ENCODE assay signal across 11 mouse cellular contexts in the genomic region with DNA sequence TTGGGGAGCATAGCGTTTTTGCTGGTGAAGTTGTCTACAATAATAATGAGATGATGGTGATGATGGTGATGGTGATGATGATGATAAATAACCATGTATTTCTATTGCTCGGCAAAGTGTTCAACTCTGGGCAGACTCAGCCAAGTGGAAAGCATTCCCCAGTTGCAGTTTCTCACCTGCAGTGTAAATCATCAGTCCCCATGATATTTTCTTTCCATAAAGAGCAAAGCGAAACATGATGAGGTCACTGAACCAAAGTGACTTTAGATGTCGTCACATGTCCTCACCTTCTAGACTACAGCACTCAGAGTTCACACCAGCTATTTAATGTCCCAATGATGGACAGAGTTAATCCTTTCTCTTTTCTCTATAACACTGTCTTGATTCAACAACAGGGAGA.
DNase-seq lines count a peak whose midpoint lies in the region; ATAC-seq lines count a peak whose summit lies in the region.
"Had no signal": no experiment of that assay in that cellular context is flagged by ENCODE, and none has a peak within 500 bp of the region (broad histone marks: within the 10 kb centered on the region; RNA-seq: fewer than 3 reads in every experiment).

No protein-coding gene starts in this region.

- H3K27ac ChIP-seq in heart, embryonic 14.5 days (replicated peaks in 1 of 2; ENCODE audit: control insufficient read depth in 1 of 2, insufficient read depth in 1 of 2, low read depth in 2 of 2, low read length in 2 of 2) = no peak overlapping the region
- H3K27ac ChIP-seq in embryonic facial prominence, embryonic 10.5 days (replicated peaks) = no peak overlapping the region
- H3K27ac ChIP-seq in hindbrain, embryonic 10.5 days = no peak overlapping the region
- no peak overlapping the region for H3K27ac ChIP-seq in midbrain, embryonic 13.5 days

- peak overlapping the region; percentile 63 to 69; a peak in 3 of 4 replicates for H3K4me3 ChIP-seq in heart, embryonic 14.5 days (ENCODE audit: control insufficient read depth in 1 of 2, insufficient read depth in 1 of 2, low read depth in 1 of 2, low read length in 2 of 2)
- H3K4me3 ChIP-seq in embryonic facial prominence, embryonic 10.5 days = peak overlapping the region; percentile 61
- H3K4me3 ChIP-seq in hindbrain, embryonic 10.5 days = peak overlapping the region; percentile 71
- H3K4me3 ChIP-seq in midbrain, embryonic 13.5 days (replicated peaks) = peak overlapping the region; percentile 66

- intact Hi-C loops in heart, postnatal 14 days (cut with DNase I) = loop anchor here (1.0 to 5.0 kb wide), 2 partner anchors 10 to 100 kb away; no protein-coding TSS in a partner anchor

- DNase-seq in heart, postnatal 14 days = no peak
- DNase-seq in embryonic facial prominence, embryonic 10.5 days (ENCODE audit: low spot score) = no peak
- DNase-seq in hindbrain, embryonic 10.5 days (ENCODE audit: low spot score) = no peak
- DNase-seq in urinary bladder, postnatal 25 days (ENCODE audit: low spot score) = no peak
- DNase-seq in thymus, postnatal 10 days (ENCODE audit: low spot score in 2 of 2) = no peak
- DNase-seq in yolk sac, embryonic 10.5 days (ENCODE audit: low spot score) = no peak
- DNase-seq: adrenal gland, adult 8-10 months; kidney, postnatal 4 days; thymus, adult 18-20 months had no signal

- no peaks in the 10 kb centered on the region for H3K27me3 ChIP-seq in heart, embryonic 14.5 days (ENCODE audit: control insufficient read depth, insufficient read depth, low read length)
- peaks cover 13% of the 10 kb centered on the region; the same call in 1 of the 2 replicates for H3K27me3 ChIP-seq in embryonic facial prominence, embryonic 10.5 days (replicated peaks; ENCODE audit: low read depth, poor library complexity, severe bottlenecking)
- H3K27me3 ChIP-seq in hindbrain, embryonic 10.5 days (ENCODE audit: insufficient read depth, poor library complexity, severe bottlenecking) = peaks cover 13% of the 10 kb centered on the region; the same call in 1 of the 2 replicates
- H3K27me3 ChIP-seq in midbrain, embryonic 13.5 days = no peaks in the 10 kb centered on the region; the same call in 1 of the 2 replicates

- 69% methylated on average over 4 of the region's 4 CpGs for WGBS in heart, embryonic 14.5 days
- WGBS in embryonic facial prominence, embryonic 10.5 days = 85% methylated on average over 4 of the region's 4 CpGs
- 78% methylated on average over 4 of the region's 4 CpGs for WGBS in hindbrain, embryonic 10.5 days
- 63% methylated on average over 4 of the region's 4 CpGs for WGBS in midbrain, embryonic 13.5 days

- H3K9ac ChIP-seq in heart, embryonic 14.5 days (ENCODE audit: low read length) = peak overlapping the region; percentile 82
- H3K9ac ChIP-seq in midbrain, embryonic 13.5 days (replicated peaks) = peak overlapping the region; percentile 73

- H3K9me3 ChIP-seq in heart, embryonic 14.5 days (ENCODE audit: control insufficient read depth, low read length) = no peaks in the 10 kb centered on the region
- H3K9me3 ChIP-seq in embryonic facial prominence, embryonic 10.5 days = no peaks in the 10 kb centered on the region
- H3K9me3 ChIP-seq in hindbrain, embryonic 10.5 days = no peaks in the 10 kb centered on the region
- no peaks in the 10 kb centered on the region for H3K9me3 ChIP-seq in midbrain, embryonic 13.5 days

- H3K36me3 ChIP-seq in heart, embryonic 14.5 days (ENCODE audit: control insufficient read depth, insufficient read depth, low read length) = no peaks in the 10 kb centered on the region
- no peaks in the 10 kb centered on the region for H3K36me3 ChIP-seq in embryonic facial prominence, embryonic 10.5 days (replicated peaks)
- H3K36me3 ChIP-seq in hindbrain, embryonic 10.5 days = no peaks in the 10 kb centered on the region
- H3K36me3 ChIP-seq in midbrain, embryonic 13.5 days = no peaks in the 10 kb centered on the region

- no peak for ATAC-seq in heart, embryonic 14.5 days (ENCODE audit: insufficient number of reproducible peaks, insufficient read depth, low FRiP score, low read depth)
- no peak for ATAC-seq in midbrain, embryonic 13.5 days

- H3K4me1 ChIP-seq in heart, embryonic 14.5 days (ENCODE audit: control insufficient read depth in 2 of 2, insufficient read depth in 2 of 2, low read length in 2 of 2) = peaks cover 10 to 49% of the 10 kb centered on the region in 2 experiments
- H3K4me1 ChIP-seq in embryonic facial prominence, embryonic 10.5 days = peaks cover 80% of the 10 kb centered on the region
- peaks cover 92% of the 10 kb centered on the region for H3K4me1 ChIP-seq in hindbrain, embryonic 10.5 days (replicated peaks)
- H3K4me1 ChIP-seq in midbrain, embryonic 13.5 days (replicated peaks) = peaks cover 74% of the 10 kb centered on the region

- peak overlapping the region; percentile 77 for H3K4me2 ChIP-seq in heart, embryonic 14.5 days (ENCODE audit: low read length)
- H3K4me2 ChIP-seq in midbrain, embryonic 13.5 days (replicated peaks) = peak overlapping the region; percentile 71
